Mouse (Mus musculus): Measurements from ENCODE around the gene Wbp4. TPM values are rescaled to one million over a fixed set of nuclear protein-coding genes. Genes with fewer than 3 reads are reported as not detected.
"Not testable (repeated sequence)": the region's sequence is repeated elsewhere in the genome, so short reads cannot be mapped to it uniquely, and the experiment has no call there.

Wbp4 gene
- polyA plus RNA-seq, 1 experiment from 2014 or later, result 43.1 TPM

GRCm38 (mm10) chr14:79444601-79445000 is 36.7 kb downstream of the Wbp4 start:
- 73% methylated on average over 9 of the region's 9 CpGs for WGBS
- no peaks in the 10 kb centered on the region; the same call in 1 of the 2 replicates for H3K9me3 ChIP-seq (ENCODE audit: control insufficient read depth, low read length)
- H3K9ac ChIP-seq (ENCODE audit: low read length), result no peak overlapping the region
- no peaks in the 10 kb centered on the region for H3K36me3 ChIP-seq (ENCODE audit: control insufficient read depth, insufficient read depth, low read length)
- no peak overlapping the region for H3K27ac ChIP-seq (ENCODE audit: low read length)
- no peak overlapping the region for H3K4me2 ChIP-seq (ENCODE audit: low read depth, low read length)
- H3K4me1 ChIP-seq (replicated peaks; ENCODE audit: control insufficient read depth, insufficient read depth, low read length), result no peaks in the 10 kb centered on the region
- H3K27me3 ChIP-seq (ENCODE audit: control insufficient read depth, insufficient read depth, low read depth, low read length), result no peaks in the 10 kb centered on the region
- H3K4me3 ChIP-seq (ENCODE audit: low read length), result no peak overlapping the region
- no peak for ATAC-seq (ENCODE audit: low read depth)

GRCm38 (mm10) chr14:79441441-79441840 is 39.9 kb downstream of the Wbp4 start:
- no peaks in the 10 kb centered on the region for H3K36me3 ChIP-seq (ENCODE audit: control insufficient read depth, insufficient read depth, low read length)
- H3K9ac ChIP-seq (ENCODE audit: low read length), result no peak overlapping the region
- WGBS, result 60% methylated on average over 5 of the region's 5 CpGs
- no peaks in the 10 kb centered on the region; the same call in 1 of the 2 replicates for H3K9me3 ChIP-seq (ENCODE audit: control insufficient read depth, low read length)
- H3K4me3 ChIP-seq (ENCODE audit: low read length), result no peak overlapping the region
- ATAC-seq (ENCODE audit: low read depth), result no peak
- no peaks in the 10 kb centered on the region for H3K4me1 ChIP-seq (replicated peaks; ENCODE audit: control insufficient read depth, insufficient read depth, low read length)
- H3K4me2 ChIP-seq (ENCODE audit: low read depth, low read length), result no peak overlapping the region
- H3K27me3 ChIP-seq (ENCODE audit: control insufficient read depth, insufficient read depth, low read depth, low read length), result no peaks in the 10 kb centered on the region
- H3K27ac ChIP-seq (ENCODE audit: low read length), result no peak overlapping the region

DNA sequence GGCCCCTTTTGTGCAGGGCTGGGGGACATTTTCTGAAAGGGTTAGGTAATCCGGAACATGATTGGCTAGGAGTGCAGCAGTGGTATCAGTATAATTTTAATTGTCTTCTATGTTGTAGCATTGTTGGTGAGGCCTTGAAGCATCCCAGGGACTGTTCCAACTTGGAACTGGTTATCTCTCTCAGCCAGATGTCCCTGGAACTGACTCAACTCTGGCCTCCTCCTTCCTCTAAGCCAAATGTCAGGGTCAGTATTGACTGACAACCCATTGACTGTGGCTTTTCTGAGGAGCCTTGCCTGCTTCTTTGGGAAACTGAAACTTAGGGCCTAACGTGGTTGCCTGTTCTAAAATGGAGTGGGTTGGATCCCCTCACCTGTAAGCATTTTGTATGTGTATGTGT is 40.7 kb downstream of the Wbp4 start:
- Histone ChIP-seq H3K4me3 (ENCODE audit: low read length) (no peak overlapping the region), H3K36me3 (ENCODE audit: control insufficient read depth, insufficient read depth, low read length) (no peaks in the 10 kb centered on the region), H3K27me3 (ENCODE audit: control insufficient read depth, insufficient read depth, low read depth, low read length) (no peaks in the 10 kb centered on the region), H3K9ac (ENCODE audit: low read length) (no peak overlapping the region), H3K27ac (ENCODE audit: low read length) (no peak overlapping the region), H3K4me2 (ENCODE audit: low read depth, low read length) (no peak overlapping the region), H3K4me1 (replicated peaks; ENCODE audit: control insufficient read depth, insufficient read depth, low read length) (no peaks in the 10 kb centered on the region), H3K9me3 (ENCODE audit: control insufficient read depth, low read length) (no peaks in the 10 kb centered on the region; the same call in 1 of the 2 replicates)
- no peak for ATAC-seq (ENCODE audit: low read depth)
- 75% methylated on average over 2 of the region's 2 CpGs for WGBS

DNA sequence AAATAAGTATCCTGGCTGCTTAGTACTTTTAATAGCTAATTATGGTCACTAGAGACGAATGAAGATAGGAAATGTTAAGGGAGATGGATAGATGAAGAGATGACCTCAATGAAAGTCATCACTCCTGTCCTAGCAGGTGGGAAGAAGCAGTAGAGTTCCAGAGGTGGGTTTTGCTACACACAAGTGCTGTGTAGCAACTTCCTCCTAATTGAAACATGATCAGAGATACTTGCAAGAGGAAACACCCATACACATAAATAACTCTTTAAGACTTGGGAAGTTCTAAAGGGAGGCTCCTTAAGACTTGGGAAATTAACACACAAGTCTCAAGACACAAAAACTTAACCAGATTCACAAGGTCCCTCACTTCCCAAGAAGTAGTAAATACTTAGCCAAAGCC is 47.3 kb downstream of the Wbp4 start:
- ATAC-seq (ENCODE audit: low read depth), result no peak
- no peaks in the 10 kb centered on the region for H3K9me3 ChIP-seq (ENCODE audit: control insufficient read depth, low read length)
- H3K9ac ChIP-seq (ENCODE audit: low read length), result no peak overlapping the region
- H3K4me2 ChIP-seq (ENCODE audit: low read depth, low read length), result no peak overlapping the region
- H3K4me1 ChIP-seq (replicated peaks; ENCODE audit: control insufficient read depth, insufficient read depth, low read length), result no peaks in the 10 kb centered on the region
- no peak overlapping the region for H3K27ac ChIP-seq (ENCODE audit: low read length)
- H3K27me3 ChIP-seq (ENCODE audit: control insufficient read depth, insufficient read depth, low read depth, low read length), result no peaks in the 10 kb centered on the region
- 67% methylated on average over 1 of the region's 1 CpGs for WGBS
- H3K4me3 ChIP-seq (ENCODE audit: low read length), result no peak overlapping the region
- no peaks in the 10 kb centered on the region; the same call in 1 of the 2 replicates for H3K36me3 ChIP-seq (ENCODE audit: control insufficient read depth, insufficient read depth, low read length)

DNA sequence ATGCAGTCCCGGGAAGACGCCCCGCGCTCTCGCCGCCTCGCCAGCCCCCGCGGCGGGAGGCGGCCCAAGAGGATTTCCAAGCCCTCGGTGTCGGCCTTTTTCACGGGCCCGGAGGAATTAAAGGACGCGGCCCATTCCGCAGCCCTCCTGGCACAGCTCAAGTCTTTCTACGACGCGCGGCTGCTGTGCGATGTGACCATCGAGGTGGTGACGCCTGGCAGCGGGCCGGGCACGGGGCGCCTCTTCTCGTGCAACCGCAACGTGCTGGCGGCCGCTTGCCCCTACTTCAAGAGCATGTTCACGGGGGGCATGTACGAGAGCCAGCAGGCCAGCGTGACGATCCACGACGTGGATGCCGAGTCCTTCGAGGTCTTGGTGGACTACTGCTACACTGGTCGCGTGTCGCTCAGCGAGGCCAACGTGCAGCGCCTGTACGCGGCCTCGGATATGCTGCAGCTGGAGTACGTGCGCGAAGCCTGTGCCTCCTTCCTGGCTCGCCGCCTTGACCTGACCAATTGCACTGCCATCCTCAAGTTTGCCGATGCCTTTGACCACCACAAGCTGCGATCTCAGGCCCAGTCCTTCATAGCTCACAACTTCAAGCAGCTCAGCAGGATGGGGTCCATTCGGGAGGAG is 54.5 kb downstream of the Wbp4 start:
- H3K4me2 ChIP-seq (ENCODE audit: low read depth, low read length), result peak overlapping the region; percentile 57
- H3K36me3 ChIP-seq (ENCODE audit: control insufficient read depth, insufficient read depth, low read length), result peaks cover 10% of the 10 kb centered on the region
- H3K4me1 ChIP-seq (replicated peaks; ENCODE audit: control insufficient read depth, insufficient read depth, low read length); H3K27me3 ChIP-seq (ENCODE audit: control insufficient read depth, insufficient read depth, low read depth, low read length): not testable (repeated sequence)
- H3K4me3 ChIP-seq (ENCODE audit: low read length), result peak overlapping the region; percentile 60
- ATAC-seq (ENCODE audit: low read depth), result peak; percentile 54
- peak overlapping the region; percentile 76 for H3K9ac ChIP-seq (ENCODE audit: low read length)
- WGBS, result no CpG with 5 or more reads among the region's 59 CpGs
- peaks cover 11% of the 10 kb centered on the region for H3K9me3 ChIP-seq (ENCODE audit: control insufficient read depth, low read length)
- peak overlapping the region; percentile 88 for H3K27ac ChIP-seq (ENCODE audit: low read length)

DNA sequence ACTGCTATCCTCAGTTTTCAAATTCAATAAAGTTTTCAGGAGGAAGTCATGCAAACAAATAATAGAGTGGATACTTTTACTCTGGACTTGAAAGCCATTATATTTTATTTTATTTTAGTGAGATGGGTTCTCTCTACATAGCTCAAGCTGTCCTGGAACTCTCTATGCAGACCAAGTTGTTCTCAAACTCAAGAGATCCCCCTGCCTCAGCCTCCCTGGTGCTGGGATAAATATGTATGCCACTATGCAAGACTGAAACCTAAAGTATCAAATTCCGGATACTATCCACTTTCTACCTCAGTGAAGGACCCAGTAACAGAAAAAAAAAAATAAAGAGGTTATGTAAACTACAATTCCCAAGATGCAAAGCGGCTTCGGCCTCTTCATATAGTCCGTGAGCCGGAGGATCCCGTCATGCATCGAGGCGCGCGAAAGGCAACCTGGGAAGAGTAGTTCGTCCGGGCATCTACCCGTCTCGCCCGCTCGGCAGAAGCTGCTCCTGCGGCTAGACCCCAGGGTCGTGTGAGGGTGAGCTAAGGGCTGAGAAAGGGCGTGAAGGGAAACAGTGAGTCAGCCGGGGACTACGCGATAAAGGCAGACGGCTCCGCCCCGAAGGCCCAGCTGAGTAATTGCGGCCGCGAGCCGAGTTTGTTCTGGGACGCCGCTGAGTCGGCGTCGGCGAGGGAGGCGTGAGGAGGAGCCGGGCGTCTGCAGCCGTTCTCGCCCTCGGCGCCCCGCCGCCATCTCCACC is 55.2 kb downstream of the Wbp4 start, which contains the start of gene Kbtbd7:
Kbtbd7 (plus strand) TSS at position 533 of the 751 bp plus-strand sequence.
- Histone ChIP-seq H3K4me2 (ENCODE audit: low read depth, low read length) (peak within 1 kb of the TSS; percentile 57), H3K4me3 (ENCODE audit: low read length) (peak within 1 kb of the TSS; percentile 60), H3K27ac (ENCODE audit: low read length) (peak within 1 kb of the TSS; percentile 88), H3K27me3 (ENCODE audit: control insufficient read depth, insufficient read depth, low read depth, low read length) (no peaks in the 10 kb centered on the region), H3K36me3 (ENCODE audit: control insufficient read depth, insufficient read depth, low read length) (peaks cover 10% of the 10 kb centered on the region), H3K4me1 (replicated peaks; ENCODE audit: control insufficient read depth, insufficient read depth, low read length) (no peaks in the 10 kb centered on the region), H3K9me3 (ENCODE audit: control insufficient read depth, low read length) (peaks cover 11% of the 10 kb centered on the region), H3K9ac (ENCODE audit: low read length) (peak within 1 kb of the TSS; percentile 76)
- ATAC-seq (ENCODE audit: low read depth), result peak; percentile 99
- WGBS, result under 1% methylated on average over 35 of the region's 44 CpGs

DNA sequence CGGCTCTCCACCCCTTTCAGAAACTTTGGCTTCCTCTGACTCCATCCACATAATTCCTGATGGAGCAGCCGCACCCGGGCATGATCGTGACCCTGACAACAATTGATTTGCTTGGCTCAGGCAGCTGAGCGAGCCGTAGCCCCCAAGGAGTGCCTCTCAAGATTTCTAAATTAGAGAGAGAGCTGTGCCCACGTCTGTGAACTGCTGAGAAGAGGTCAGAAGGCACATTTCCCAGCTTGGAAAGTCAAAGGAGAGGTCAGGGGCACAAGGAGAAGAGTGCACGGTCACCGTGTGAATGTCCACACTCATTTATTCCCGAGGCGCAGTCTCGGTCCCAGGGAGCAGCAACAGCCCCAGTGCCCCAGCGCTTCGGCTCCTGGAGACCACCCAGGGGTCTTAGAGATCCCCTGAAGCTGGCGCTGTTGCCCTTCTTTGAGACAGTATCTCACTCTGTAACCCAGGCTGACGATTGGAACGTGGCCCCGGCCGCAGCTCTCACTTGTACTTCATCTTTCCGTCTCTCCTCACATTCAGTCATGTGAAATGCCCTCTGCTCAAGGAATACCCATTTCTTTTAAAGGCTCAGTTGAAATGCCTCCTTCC is 61.1 kb downstream of the Wbp4 start:
- 66% methylated on average over 20 of the region's 20 CpGs for WGBS
- ATAC-seq (ENCODE audit: low read depth), result no peak
- no peaks in the 10 kb centered on the region for H3K27me3 ChIP-seq (ENCODE audit: control insufficient read depth, insufficient read depth, low read depth, low read length)

DNA sequence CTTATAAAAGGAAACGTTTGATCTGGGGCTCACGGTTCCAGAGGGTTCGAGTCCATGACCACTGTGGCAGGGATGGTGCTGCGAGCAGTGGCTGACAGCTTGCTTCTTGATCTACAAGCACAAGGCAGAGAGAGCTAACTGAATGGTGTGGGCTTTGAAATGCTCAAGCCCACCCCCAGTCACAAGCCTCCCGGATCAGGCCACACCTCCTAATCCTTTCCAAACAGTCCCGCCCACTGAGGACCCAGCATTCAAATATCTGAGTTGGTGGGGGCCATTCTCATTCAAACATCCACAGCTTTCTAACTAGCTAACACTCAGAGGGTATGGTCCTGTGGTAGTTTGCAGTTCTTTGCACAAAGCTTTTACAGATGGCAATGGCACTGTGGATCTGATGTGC is 68.2 kb downstream of the Wbp4 start:
- 87% methylated on average over 6 of the region's 6 CpGs for WGBS
- ATAC-seq (ENCODE audit: low read depth), result no peak
- no peak overlapping the region for H3K4me3 ChIP-seq (ENCODE audit: low read length)
- no peak overlapping the region for H3K9ac ChIP-seq (ENCODE audit: low read length)
- no peaks in the 10 kb centered on the region for H3K9me3 ChIP-seq (ENCODE audit: control insufficient read depth, low read length)
- no peaks in the 10 kb centered on the region for H3K4me1 ChIP-seq (replicated peaks; ENCODE audit: control insufficient read depth, insufficient read depth, low read length)
- no peak overlapping the region for H3K27ac ChIP-seq (ENCODE audit: low read length)
- peaks cover 5% of the 10 kb centered on the region; the same call in 1 of the 2 replicates for H3K36me3 ChIP-seq (ENCODE audit: control insufficient read depth, insufficient read depth, low read length)
- H3K27me3 ChIP-seq (ENCODE audit: control insufficient read depth, insufficient read depth, low read depth, low read length), result no peaks in the 10 kb centered on the region
- H3K4me2 ChIP-seq (ENCODE audit: low read depth, low read length), result no peak overlapping the region

More for the DNA sequence above, 61.1 kb downstream of the Wbp4 start:
- no peaks in the 10 kb centered on the region for H3K4me1 ChIP-seq (replicated peaks; ENCODE audit: control insufficient read depth, insufficient read depth, low read length)
- H3K27ac ChIP-seq (ENCODE audit: low read length), result no peak overlapping the region
- no peak overlapping the region for H3K4me2 ChIP-seq (ENCODE audit: low read depth, low read length)
- no peaks in the 10 kb centered on the region for H3K9me3 ChIP-seq (ENCODE audit: control insufficient read depth, low read length)
- H3K4me3 ChIP-seq (ENCODE audit: low read length), result no peak overlapping the region
- no peaks in the 10 kb centered on the region for H3K36me3 ChIP-seq (ENCODE audit: control insufficient read depth, insufficient read depth, low read length)
- H3K9ac ChIP-seq (ENCODE audit: low read length), result no peak overlapping the region

- H3K4me3 ChIP-seq (ENCODE audit: low read length), result no peak overlapping the region
- ATAC-seq (ENCODE audit: low read depth), result no peak
- H3K9ac ChIP-seq (ENCODE audit: low read length), result no peak overlapping the region
- WGBS, result 53% methylated on average over 2 of the region's 2 CpGs
- no peak overlapping the region for H3K4me2 ChIP-seq (ENCODE audit: low read depth, low read length)
- no peaks in the 10 kb centered on the region for H3K27me3 ChIP-seq (ENCODE audit: control insufficient read depth, insufficient read depth, low read depth, low read length)
- H3K9me3 ChIP-seq (ENCODE audit: control insufficient read depth, low read length), result no peaks in the 10 kb centered on the region
- H3K4me1 ChIP-seq (replicated peaks; ENCODE audit: control insufficient read depth, insufficient read depth, low read length), result no peaks in the 10 kb centered on the region
- H3K36me3 ChIP-seq (ENCODE audit: control insufficient read depth, insufficient read depth, low read length), result peaks cover 5% of the 10 kb centered on the region; the same call in 1 of the 2 replicates
- H3K27ac ChIP-seq (ENCODE audit: low read length), result peak overlapping the region; percentile 3; the same call in 1 of the 2 replicates
These were observed 70.7 kb downstream of the Wbp4 start for GRCm38 (mm10) chr14:79410662-79411061.

Measured in lung, embryonic 16.5 days (tissue).